Mouse (Mus musculus) heart, embryonic 16.5 days (tissue): ENCODE measurements around the gene Kif3b. TPM values are rescaled to one million over a fixed set of nuclear protein-coding genes. Genes with fewer than 3 reads are reported as not detected.
A peak's percentile ranks its signal among the peaks of the same experiment; 100 is the strongest.

ENCODE experiments used
- ATAC-seq: fragments of 200-750 bp; cut with Nextera tagmentation; replicated peaks from 2 replicates; pipeline ENCODE4 v1.8.0; 2017; ENCODE audit warnings: moderate number of reproducible peaks; ENCODE audit not compliant: insufficient read depth, low FRiP score; ENCODE audit errors: extremely low read depth
- H3K27ac ChIP-seq: fragments of 300-500 bp; sonication (generic); 2 replicates; pipeline ENCODE4 v1.5.1; 2014; ENCODE audit warnings: mild to moderate bottlenecking, low read length, control low read depth, moderate library complexity
- H3K27me3 ChIP-seq: fragments of 300-500 bp; sonication (generic); 2 replicates; pipeline ENCODE4 v1.6.1; 2014; ENCODE audit warnings: low read length, mixed read lengths; ENCODE audit not compliant: control insufficient read depth, insufficient read depth
- H3K36me3 ChIP-seq: fragments of 300-500 bp; sonication (generic); 2 replicates; pipeline ENCODE4 v1.6.1; 2014; ENCODE audit not compliant: control insufficient read depth, insufficient read depth
- H3K4me1 ChIP-seq: fragments of 300-500 bp; sonication (generic); 2 replicates; pipeline ENCODE4 v1.6.1; 2014; ENCODE audit warnings: low read length, mixed read lengths; ENCODE audit not compliant: control insufficient read depth, insufficient read depth
- H3K4me2 ChIP-seq: fragments of 300-500 bp; sonication (generic); 2 replicates; pipeline ENCODE4 v1.6.1; 2014; ENCODE audit warnings: low read depth, mild to moderate bottlenecking, control low read depth, low read length
- H3K4me3 ChIP-seq: fragments of 300-500 bp; sonication (generic); 2 replicates; pipeline ENCODE4 v1.5.1; 2014; ENCODE audit warnings: mild to moderate bottlenecking, control low read depth, low read length
- H3K9ac ChIP-seq: fragments of 300-500 bp; sonication (generic); 2 replicates; pipeline ENCODE4 v1.6.1; 2014; ENCODE audit warnings: low read length, control low read depth
- H3K9me3 ChIP-seq: fragments of 300-500 bp; sonication (generic); replicated peaks from 2 replicates; pipeline ENCODE4 v1.6.1; 2016; ENCODE audit warnings: low read length; ENCODE audit not compliant: control insufficient read depth
- WGBS: fragments of 180-500 bp; shearing (Covaris S2); extraction: QIAGEN DNeasy Blood & Tissue Kit; methylation state at CpG from one replicate; pipeline ENCODE4 v1.1.7; 2014; 5-methylcytosine and 5-hydroxymethylcytosine counted together
- polyA plus RNA-seq: library from polyadenylated mRNA; unstranded; fragments of >200 nt; fragmentation: Nextera tagmentation; extraction: Ambion mirVana; gene quantifications from 2 replicates; pipeline ENCODE4 v1.2.1, GENCODE M21; 2015

Kif3b gene
- polyA plus RNA-seq, 1 experiment from 2014 or later = 5.4 TPM

- Histone ChIP-seq H3K27ac (peak overlapping the region; percentile 24), H3K4me1 (peaks cover 6% of the 10 kb centered on the region), H3K4me3 (no peak overlapping the region), H3K36me3 (peaks cover 7% of the 10 kb centered on the region; the same call in 1 of the 2 replicates), H3K4me2 (no peak overlapping the region), H3K27me3 (no peaks in the 10 kb centered on the region), H3K9ac (no peak overlapping the region), H3K9me3 (no peaks in the 10 kb centered on the region)
- no peak for ATAC-seq
- 72% methylated on average over 3 of the region's 3 CpGs for WGBS
Observed at GRCm38 (mm10) chr2:153334281-153334680, 43.1 kb downstream of the Kif3b start.

- 47% methylated on average over 2 of the region's 2 CpGs for WGBS
- peaks cover 6% of the 10 kb centered on the region for H3K4me1 ChIP-seq
- H3K27ac ChIP-seq = no peak overlapping the region
- no peaks in the 10 kb centered on the region for H3K36me3 ChIP-seq
- H3K9ac ChIP-seq = no peak overlapping the region
- H3K27me3 ChIP-seq = no peaks in the 10 kb centered on the region
- no peak overlapping the region for H3K4me2 ChIP-seq
- no peak overlapping the region for H3K4me3 ChIP-seq
- H3K9me3 ChIP-seq = no peaks in the 10 kb centered on the region
- ATAC-seq = no peak
Observed at GRCm38 (mm10) chr2:153336117-153336516, 44.9 kb downstream of the Kif3b start.

DNA sequence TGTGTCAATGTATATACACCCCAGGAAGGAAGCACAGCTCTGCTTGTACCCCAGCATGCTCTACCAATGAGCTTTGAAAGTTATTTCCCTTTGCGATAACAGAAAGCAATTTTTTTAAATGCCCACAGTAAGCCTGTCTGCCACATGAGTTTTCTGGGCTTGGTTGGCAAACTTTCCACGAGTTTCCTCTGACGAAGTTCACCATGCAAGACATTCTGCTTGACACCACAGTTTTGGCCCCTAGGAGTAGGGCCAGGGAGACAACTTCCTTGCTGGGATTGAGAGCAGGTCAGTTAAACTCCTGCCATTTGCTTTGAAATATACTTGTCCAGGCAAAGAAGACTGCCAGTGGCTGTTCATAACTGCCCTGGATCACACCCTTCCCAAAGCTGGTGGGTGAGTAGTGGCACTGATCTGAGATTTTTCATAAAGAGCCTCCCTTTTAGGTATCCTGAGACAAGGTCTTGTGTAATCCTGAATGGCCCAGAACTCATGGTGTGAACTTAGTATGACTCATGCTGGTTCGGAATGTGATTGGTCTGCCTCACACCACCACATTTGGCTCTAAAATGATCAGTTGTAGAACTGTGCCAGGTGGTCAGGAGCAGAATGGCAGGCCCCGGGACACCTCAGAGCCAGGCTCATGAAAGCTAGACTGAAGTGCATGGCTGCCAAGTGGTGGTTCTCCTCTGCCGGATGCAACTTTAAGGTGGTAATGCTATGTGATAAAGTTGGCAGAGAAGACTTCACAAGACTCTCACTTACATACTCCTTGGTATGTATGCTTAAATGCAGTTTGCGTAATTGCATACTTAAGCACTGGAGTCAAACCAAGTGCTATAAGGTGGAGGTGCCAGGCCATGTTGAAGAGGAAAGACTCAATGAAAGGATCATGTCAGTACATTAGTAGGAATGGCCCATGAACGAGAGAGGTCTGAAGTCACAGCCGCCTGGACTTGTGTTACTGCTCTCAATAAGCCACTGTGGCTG is 47.4 kb downstream of the Kif3b start:
- H3K4me3 ChIP-seq = no peak overlapping the region
- no peaks in the 10 kb centered on the region for H3K36me3 ChIP-seq
- no peak for ATAC-seq
- no peaks in the 10 kb centered on the region for H3K9me3 ChIP-seq
- H3K27me3 ChIP-seq = no peaks in the 10 kb centered on the region
- H3K4me1 ChIP-seq = peaks cover 6% of the 10 kb centered on the region
- no peak overlapping the region for H3K9ac ChIP-seq
- no peak overlapping the region for H3K27ac ChIP-seq
- no peak overlapping the region for H3K4me2 ChIP-seq
- WGBS = 82% methylated on average over 9 of the region's 9 CpGs

DNA sequence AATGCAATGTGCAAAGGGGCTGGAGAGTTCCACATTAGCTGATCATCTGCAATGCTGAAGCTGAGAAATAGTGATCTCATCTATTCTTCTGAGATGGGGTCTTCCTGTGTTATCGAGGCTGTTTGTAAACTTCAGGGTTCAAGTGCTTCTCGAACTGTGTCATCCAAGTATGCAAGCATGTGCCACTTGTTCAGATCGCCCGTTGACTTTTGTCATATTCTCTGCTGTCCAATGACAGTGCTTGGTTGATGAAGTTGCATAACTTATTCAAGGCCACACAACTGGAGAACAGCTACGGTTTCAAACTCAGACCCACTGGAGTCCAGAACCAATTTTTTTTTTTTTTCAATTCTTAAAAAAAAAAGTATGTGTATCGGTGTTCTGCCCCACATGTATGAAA is 51.0 kb downstream of the Kif3b start:
- WGBS = 89% methylated on average over 6 of the region's 6 CpGs
- Histone ChIP-seq H3K4me3 (no peak overlapping the region), H3K36me3 (no peaks in the 10 kb centered on the region), H3K9me3 (no peaks in the 10 kb centered on the region), H3K9ac (no peak overlapping the region), H3K27me3 (no peaks in the 10 kb centered on the region), H3K4me2 (no peak overlapping the region), H3K27ac (no peak overlapping the region), H3K4me1 (peaks cover 12% of the 10 kb centered on the region)
- no peak for ATAC-seq

GRCm38 (mm10) chr2:153342602-153343001 is 51.4 kb downstream of the Kif3b start:
- no peaks in the 10 kb centered on the region for H3K36me3 ChIP-seq
- H3K9ac ChIP-seq = no peak overlapping the region
- H3K4me1 ChIP-seq = peaks cover 11% of the 10 kb centered on the region
- no peak for ATAC-seq
- no peaks in the 10 kb centered on the region for H3K27me3 ChIP-seq
- H3K4me3 ChIP-seq = no peak overlapping the region
- H3K9me3 ChIP-seq = no peaks in the 10 kb centered on the region
- no peak overlapping the region for H3K27ac ChIP-seq
- no peak overlapping the region for H3K4me2 ChIP-seq
- WGBS = 65% methylated on average over 3 of the region's 3 CpGs

GRCm38 (mm10) chr2:153343191-153343590 is 52.0 kb downstream of the Kif3b start:
- Histone ChIP-seq H3K9me3 (no peaks in the 10 kb centered on the region), H3K4me2 (no peak overlapping the region), H3K27me3 (no peaks in the 10 kb centered on the region), H3K36me3 (no peaks in the 10 kb centered on the region), H3K4me3 (no peak overlapping the region), H3K27ac (no peak overlapping the region), H3K9ac (no peak overlapping the region), H3K4me1 (peaks cover 11% of the 10 kb centered on the region)
- ATAC-seq = no peak

- Histone ChIP-seq H3K4me1 (peaks cover 25% of the 10 kb centered on the region), H3K9ac (peak overlapping the region; percentile 93), H3K4me3 (peak overlapping the region; percentile 63), H3K9me3 (no peaks in the 10 kb centered on the region), H3K4me2 (peak overlapping the region; percentile 71), H3K27me3 (no peaks in the 10 kb centered on the region), H3K27ac (peak overlapping the region; percentile 86), H3K36me3 (no peaks in the 10 kb centered on the region)
- 4% methylated on average over 11 of the region's 11 CpGs for WGBS
- ATAC-seq = no peak
Observed at GRCm38 (mm10) chr2:153345071-153345453, 53.8 kb downstream of the Kif3b start.

DNA sequence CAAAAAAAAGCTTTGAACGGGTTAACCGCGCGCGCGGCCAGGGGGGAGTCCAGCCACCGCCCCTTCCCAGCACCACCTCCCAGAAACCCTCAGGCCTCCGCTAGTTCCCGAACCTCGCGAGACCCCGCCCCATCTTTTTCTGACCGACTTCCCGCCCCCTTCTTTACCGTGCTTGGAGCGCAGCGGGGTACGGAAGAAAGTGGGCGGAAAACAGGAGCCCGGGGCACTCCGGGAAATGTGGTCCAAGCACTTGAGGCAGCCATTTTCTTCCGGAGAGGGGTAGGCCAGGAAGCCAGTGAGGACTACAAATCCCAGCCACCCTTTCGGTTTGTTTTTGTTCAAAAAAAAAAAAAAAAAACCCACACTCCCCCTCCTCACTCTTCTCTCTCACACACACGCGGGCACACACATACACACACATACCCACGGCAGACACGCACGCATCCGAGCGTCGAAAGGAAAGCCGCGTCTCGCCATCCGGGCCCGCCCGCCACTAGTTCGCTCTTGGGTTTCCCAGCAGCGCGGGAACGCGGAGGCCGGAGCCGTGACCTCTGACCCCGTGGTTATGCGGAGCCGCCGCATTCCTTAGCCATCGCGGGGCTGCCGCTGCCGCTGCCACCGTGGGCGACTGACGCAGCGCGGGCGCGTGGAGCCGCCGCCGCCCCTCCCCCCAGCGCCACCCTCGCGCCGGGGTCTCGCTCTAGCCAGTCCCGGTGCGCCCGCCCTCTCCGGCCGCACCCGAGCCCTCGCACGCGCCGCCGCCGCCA is 54.4 kb downstream of the Kif3b start, which contains the start of gene Asxl1:
Asxl1 (plus strand) TSS at position 376 of the 767 bp plus-strand sequence.
- ATAC-seq = peak; percentile 94
- H3K9ac ChIP-seq = peak within 1 kb of the TSS; percentile 97

More for the DNA sequence above, 54.4 kb downstream of the Kif3b start, which contains the start of gene Asxl1:
- Histone ChIP-seq H3K36me3 (no peaks in the 10 kb centered on the region), H3K9me3 (no peaks in the 10 kb centered on the region), H3K4me1 (peaks cover 30% of the 10 kb centered on the region), H3K4me3 (peak within 1 kb of the TSS; percentile 63), H3K4me2 (peak within 1 kb of the TSS; percentile 85), H3K27ac (peak within 1 kb of the TSS; percentile 99), H3K27me3 (no peaks in the 10 kb centered on the region)
- WGBS = under 1% methylated on average over 66 of the region's 79 CpGs
